Mouse (Mus musculus) ES-CJ7 (cell line): ENCODE measurements around the gene Dlat.

Experiments
- DNase-seq: peaks from one replicate; pipeline ENCODE4 v3.0.0; 2011; ENCODE audit warnings: low read depth, low spot score

Dlat gene

DNA sequence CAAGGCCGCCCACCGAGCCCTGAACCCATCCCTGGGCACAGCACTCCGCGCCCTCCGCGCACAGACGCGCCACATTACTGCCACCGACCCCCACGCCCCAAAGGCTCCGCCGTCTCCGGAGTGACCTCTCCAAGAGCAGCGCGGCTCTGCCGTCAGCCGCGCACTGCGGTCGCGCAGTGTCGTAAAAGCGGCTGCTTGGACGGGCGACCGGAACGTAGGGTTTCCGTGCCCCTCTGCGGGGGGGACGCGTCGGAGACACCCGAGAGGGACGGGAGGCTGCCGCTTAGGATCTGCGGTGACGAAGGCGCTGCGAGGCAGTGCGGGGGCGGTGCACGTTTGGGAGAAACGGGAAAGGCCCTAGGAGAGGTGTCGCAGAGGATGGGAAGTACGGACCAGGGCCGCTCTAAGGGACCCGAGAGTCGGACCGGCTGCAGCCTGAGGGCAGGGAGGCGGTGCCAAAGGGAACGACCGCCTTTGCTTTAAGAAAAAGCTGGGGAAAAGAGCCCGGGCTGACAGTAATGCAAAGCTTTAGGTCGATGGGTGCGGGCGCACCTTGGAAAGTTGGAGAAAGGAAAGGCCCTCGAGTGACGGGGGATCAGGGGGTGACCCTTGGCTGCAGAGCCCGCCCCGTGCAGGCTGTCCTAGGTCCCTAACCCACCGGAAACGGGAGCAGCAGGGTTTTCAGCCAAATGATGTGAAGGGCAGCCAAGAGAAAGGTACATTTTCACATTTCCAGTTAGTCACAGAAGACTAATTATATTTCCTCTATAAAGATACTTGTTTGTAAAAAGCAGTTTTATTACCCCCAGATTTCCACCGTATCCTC is at the start of gene Dlat:
Gene Dlat (minus strand): TSS at position 389 of the 826 bp plus-strand sequence.
- DNase-seq: peak; percentile 92

DNA sequence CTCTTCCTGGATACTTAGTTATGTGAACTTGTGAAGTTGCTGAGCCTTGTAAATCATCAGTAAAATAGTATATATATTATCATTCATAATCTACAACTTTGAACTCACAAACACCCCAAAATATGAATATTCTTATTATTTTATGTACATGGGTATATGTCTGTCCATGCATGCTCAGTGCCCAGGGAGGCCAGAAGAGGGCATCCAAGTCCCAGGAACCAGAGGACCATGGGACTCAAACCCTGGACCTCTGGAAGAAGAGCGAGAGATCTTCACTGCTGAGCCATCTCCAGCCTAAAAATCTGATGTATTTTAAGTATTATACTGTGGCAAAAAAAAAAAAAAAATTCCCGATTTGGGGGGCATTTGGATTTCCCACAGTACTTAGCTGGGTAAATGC is 49.5 kb upstream of the Dlat start:
- DNase-seq: peak; percentile 30

DNA sequence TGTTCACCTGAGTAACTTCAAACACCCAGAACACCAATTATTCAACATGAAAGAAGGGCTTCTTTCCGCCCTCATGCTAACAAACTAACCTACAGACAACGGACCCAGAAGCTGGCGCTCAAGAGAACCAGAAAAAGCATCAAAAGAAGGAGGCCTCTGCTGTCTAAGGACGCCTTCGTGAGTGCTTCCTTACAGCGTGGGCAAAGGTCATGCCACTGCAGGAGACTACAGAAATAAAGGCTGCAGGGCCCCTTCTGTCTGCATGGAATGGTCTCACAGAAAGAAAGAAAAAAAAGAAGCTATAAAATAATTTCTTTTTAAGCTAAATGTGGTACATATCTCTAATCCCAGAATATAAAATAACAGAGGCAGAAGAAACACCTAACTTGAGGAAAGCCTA is 45.3 kb upstream of the Dlat start:
- no peak for DNase-seq

DNA sequence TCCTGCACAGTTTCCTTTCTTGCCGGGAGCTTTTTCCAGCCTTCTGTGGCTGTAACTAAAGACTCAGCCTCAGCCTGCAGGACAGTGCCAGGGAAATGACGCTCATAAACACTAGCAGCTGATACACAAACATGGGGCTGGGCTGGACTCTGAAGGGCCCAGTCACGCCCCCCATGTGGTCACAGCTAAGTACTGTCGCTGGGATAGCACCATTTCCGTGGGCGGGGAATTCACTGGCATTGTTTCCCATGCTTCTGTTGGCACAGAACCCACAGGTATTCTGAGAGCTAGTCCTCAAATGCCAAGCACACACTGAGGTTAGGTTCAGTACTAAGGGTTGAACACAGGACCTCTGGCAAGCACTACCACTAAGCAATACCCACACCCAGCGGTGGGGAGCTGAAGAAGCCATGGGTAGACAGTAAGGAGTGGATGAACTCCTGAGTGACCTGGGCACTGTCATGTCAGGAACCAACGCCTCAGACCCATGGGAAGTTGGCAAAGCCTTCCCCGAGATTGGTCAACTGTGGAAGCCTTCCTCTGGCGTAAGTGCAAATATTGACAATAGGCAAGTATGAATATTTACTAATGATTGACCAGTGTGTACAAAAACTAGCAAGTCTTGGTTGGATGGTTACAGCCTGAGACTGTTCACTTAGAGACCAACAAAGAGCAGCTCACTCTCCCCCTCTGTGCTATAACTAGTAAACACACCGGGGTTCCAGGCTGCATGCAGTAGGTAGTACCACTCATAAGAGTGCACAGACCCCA is 41.5 kb upstream of the Dlat start:
- no peak for DNase-seq

DNA sequence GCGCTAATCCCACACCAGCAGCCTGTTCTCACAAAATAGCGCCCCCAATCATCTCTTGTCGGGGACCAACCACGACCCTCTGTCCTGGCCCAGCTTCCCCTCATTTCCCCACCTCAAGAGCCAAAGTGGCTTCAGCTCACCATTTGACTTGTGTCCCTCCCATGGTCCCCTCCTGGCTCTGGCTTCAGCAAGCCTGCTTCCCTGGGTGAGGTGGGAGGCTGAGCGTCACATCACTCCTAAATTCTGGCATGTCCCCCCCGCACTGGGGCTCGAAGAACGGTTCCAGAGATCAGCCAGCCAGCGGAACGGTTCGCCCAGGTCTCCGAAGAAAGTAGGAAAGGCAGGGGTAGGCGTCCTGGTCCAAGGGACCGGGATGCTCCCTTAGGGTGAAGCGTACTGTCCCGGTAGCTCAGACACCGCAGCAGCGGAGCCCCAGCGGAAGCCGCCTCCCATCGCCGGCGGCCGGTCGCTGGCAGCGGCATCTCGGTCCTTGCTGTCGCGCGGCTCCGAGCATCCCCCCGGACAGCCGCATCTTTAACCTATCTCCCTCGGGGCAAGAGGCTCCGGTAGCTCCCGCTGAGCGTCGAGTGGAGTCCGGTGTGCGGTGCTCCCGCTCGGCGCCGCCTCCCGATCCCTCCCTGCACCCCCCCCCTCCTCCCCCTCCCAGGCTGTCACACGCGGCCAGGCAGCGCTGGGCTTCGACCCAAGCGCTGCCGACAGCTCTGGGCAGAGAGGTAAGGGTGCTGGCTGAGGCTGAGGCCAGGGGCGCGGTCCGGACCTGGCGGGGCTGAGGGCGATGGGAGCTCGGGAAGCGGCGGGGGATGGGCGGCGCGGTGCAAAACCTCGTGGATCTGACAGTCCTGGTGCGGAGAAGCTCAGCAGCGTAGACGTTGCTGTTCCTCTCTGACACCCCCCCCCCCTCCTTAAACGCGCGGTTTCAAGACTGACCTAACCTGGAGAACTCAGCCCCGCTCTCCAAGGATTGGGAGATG is 39.1 kb upstream of the Dlat start:
- DNase-seq: peak; percentile 10

DNA sequence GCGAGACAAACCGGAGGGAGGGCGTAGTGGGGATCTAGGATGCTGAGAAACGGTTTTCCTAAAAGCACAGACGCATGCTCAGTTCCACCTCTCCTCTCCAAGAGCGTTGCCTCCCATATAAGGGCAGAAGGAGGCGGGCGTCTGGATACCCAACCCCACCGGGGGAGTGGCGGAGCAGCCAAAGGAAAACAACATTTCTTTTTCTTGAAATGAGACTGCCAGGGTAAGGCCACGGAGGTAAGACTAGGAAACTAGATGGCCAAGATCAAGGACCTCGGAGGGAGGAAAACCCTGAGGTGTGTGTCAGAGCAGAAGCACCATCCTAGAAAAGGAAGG is 38.1 kb upstream of the Dlat start:
- DNase-seq: peak; percentile 89

DNA sequence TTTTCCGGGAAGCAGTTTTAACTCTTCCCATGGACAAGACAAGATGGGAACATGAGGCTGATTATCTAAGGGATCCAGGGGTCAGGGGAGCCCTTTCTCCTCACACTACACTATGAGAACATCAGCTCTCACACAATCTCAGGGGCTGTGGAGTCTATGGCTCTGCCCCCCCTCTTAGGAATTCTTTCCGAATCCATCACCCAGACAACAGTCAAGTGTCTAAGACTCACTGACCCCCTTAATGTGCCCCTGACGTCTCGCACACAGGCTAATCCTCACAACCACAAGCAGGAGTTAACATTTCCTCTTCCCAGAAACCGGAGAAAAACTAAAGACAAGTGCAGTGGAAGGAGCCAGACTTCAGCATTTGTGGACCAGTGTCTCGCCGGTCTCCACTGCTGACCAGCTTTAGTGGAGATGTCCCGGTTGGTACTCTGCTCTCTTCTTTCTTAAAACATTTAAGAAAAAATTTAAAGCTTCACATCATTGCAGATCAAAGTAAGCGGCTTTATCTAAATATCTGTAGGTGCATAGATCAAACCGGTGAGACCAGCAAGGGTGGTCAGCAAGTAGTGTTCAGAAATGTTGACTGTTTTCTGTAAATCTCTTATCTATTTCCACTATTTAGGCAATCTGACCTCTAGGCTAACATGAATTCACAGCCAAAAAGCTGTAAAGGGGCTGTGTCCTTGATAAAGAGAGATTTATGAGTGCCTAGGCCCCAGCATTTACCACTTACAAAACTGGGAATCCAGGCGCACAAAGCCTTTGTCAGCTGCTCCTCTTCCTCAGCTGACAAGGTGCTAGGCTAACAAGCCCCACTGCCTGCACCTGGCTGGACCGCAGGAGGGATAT is 37.5 kb upstream of the Dlat start:
- DNase-seq: no peak

DNA sequence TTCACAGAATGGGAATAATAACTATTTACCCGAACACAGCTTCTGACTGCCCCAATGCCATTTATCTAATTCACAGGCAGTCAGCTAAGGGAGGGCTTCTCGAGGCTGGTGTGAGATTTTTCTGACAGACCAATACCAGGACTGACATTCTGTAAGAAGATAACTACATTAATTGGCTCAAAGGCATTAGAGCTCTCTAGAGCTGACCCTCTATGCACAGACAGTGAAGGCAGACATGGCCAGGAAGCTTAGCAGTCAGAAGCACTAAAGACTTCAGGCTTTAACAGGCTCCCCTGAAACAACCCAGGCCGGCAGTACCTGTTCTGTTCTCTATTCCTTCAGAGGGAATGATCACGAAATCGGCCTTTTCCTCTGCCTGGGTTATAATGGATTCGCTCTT is 35.6 kb upstream of the Dlat start:
- no peak for DNase-seq

DNA sequence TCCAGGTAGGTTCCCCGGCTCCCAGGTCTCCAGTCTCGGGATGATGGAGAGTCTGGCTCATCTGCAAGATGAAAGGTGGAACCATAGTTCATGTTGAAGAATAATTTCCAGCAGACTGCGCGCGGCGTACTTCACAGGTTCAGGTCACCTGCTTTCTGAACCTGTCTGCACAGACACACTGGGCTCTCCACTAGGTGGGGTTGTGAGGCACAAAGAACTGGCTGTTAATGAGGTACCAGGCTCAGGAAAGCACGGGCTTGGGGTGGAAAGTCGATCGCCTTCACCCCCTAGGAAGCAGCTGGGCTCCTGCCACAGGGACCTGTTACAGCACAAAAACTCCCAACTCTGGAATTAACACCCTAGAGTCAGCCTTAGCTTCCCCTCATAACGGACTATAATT is 34.1 kb upstream of the Dlat start:
- DNase-seq: peak; percentile 81

DNA sequence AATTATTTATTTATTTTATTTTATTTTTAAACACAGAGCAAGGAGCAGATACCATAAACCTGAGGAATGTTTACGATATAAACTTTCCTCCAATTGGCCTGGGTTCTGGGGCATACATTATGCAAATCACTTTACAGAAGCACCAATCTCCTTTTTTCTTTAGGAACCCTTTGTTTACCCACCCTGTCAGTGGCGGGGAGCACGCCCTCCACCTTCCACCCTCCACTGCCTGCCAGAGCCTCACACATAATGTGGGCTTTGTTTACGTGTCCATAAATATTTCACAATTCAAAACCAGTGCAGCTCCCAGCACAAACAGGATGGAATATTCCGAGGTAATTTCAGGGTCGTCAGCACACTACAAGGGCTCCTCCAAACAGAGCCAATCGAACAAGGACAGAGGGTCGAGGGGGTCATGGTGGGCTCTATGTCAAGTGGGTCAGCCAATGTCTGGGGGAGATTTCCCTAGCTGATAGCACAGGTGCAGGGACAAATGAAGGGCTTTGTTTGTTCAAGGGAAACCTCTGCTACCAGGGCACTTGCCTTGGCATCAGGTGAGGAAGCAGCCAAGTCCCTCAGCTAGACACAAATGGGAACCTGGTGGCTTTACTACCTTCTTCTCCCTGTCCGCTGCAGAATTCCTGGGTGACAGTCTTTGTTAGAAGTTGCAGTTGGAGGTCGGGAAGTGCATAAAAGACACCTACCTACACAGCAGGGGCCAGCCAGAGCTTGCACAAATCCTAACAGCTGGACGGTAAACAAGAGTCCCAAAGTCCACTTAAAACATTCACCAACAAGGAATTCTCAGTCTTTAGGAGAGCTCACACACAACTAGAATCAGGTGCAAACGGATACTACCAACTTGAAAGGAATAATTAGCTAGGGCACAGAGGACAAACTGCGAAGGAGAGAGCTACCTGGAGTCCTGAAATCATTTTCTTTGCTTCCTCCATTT is 33.3 kb upstream of the Dlat start:
- DNase-seq: peak; percentile 23

DNA sequence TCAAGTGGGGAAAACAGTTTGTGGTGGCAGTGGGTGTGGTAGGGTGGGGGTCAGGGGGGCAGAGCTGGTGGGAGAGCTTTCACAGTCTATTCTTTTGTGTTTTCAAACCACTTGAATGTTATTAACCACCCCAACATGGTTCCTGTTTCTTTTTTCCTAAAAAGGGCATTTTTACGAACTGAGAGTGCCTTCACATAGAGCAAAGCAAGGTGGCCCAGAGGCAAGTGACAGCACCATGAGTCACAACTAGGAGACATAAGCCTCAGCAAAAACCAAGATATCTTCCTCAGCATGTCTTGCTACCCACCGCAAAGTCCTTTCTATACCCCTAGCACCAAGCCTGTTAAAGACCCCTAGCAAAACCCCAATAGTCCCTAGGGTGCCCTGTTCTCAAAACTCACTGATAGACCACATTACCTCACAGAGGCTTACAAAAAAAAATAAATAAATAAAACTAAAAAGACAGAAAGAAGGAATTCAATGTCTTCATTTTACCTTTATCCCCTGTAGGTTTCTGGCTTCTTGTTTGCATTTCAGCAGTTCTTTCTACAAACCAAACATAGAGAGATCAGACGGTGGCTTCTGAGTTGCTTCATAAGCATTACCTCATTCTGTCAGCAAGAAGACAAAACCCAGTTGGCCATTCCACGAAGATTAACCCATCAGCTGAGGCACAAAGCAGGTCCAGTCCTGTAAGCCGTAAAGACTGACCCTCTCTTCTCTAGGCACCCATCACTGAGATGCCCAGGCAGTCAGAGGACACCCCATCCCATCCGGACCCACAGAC is 27.5 kb upstream of the Dlat start:
- DNase-seq: no peak

DNA sequence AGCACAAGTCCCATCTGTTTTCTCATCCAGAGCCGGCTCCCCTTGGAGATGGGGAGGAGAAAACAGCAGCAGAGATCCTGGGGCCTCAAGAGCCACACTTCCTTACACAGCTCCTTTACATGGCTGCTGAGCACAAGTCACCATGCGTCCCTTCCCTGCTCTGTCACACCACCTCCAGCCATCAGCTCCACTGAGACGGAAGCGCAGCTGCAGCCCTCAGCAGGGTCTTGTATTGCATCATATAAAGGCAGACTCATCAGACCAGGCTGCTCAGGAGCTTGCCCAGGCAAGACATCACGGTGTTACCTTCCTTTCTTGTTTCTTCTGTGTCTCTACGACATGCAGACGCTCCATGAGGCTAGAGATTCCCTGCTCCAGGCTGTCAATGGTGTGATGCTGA is 22.1 kb upstream of the Dlat start:
- DNase-seq: no peak

DNA sequence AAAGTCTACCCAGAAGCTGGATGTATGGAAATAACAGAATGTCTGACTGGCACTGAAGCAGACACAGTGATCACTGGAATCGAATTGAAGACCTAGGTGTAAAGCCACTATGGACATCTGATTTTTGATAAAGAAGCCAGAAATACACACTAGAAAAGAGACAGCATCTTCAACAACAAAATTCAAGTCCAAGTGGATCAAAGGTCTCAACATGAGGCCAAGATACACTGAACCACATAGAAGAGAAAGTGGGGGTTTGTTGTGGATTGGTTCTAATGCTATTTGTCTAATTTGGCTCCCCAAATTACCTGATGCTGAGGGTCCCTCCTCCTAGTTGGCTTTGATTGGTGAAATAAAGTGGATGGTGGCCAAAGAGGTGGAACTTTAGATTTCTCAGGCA is 19.8 kb upstream of the Dlat start:
- DNase-seq: no peak

DNA sequence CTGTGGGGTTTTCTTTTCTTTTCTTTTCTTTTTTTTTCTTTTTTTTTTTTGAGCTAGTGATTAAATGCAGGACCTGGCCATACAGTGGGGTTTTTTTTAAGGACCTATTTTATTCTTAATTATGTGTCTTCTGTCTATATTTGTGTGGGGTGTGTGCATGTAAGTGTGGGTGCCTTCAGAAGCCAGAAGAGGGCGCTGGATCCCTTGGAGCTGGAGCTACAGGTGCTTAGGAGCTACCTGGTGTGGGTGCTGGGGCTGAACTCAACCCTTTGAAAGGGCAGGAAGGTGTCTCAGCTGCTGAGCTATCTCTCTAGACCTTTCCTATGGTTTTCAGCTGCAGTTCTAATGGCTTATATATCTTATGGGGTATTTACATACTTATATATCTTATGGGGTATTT is 15.2 kb upstream of the Dlat start:
- peak; percentile 67 for DNase-seq

DNA sequence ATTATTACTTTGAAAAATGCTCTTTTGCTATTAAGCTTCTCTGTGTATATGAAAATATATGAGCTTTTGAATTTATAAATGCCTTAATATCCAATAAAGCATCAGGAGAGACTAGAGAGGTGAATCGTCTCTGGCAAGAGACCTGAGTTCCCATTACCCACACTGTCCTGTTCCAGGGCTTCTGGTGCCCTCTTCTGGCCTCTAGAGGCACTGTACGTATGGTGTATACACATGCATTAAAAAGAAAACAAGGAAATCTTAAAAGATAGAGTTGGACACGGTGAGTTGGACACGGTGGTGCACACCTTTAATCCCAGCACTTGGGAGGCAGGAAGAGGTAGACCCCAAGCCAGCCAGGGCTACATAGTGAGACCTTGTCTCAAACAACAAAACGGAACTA is 11.1 kb upstream of the Dlat start:
- DNase-seq: peak; percentile 78

DNA sequence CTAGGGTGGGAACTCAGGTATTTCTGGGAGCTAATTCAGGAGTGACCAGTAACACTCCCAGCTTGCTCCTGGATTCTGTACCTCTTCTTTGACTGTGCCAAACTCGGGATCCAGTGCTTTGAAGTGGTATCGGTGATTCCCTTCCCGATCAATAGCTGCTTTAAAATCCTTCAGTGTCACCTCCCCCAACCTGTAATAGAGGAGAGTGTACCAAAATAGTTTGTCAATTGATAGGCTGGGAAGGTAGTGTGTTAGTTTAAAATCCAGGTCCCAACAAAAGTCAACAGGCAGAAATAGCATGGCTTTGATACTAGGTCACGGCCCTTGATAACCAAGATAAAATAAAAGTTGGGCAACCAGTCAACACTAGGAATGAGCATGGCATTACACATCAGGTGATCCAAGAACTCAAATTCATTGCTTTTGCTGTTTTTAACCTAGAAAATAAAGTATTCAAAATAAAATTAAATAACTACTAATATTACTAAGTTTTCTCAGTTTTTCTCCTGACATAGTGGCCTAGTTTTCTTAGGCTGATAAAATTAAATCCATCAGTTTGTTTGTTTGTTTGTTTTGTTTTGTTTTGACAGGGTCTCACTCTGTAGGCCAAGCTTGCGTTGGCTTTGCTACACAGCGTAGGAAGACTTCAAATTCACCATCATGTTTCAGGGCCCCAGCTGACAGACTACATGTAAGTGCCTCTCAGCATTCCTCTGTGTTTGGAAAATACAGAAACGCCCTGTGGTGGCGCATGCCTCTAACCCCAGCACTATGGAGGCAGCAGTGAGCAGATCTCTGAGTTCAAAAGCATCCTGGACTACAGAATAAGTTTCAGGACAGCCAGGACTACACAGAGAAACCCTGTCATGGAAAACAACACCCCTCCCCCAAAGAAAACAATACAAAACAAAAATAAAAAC is 8.3 kb upstream of the Dlat start:
- DNase-seq: no peak

DNA sequence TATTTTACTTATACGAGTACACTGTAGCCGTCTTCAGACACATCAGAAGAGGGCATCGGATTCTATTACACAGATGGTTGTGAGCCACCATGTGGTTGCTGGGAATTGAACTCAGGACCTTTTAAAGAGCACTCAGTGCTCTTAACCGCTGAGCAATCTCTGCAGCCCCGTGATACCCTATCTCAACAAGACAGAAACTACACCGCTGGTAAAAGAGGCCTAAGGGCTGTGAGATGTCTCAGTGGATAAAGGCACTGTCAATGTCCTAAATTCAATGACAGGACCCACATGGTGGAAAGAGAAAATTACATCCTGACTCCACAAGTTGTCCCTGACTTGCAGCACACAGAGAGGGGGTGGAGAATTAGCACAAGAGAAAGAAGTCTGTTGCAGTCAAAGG is 6.9 kb upstream of the Dlat start:
- no peak for DNase-seq

DNA sequence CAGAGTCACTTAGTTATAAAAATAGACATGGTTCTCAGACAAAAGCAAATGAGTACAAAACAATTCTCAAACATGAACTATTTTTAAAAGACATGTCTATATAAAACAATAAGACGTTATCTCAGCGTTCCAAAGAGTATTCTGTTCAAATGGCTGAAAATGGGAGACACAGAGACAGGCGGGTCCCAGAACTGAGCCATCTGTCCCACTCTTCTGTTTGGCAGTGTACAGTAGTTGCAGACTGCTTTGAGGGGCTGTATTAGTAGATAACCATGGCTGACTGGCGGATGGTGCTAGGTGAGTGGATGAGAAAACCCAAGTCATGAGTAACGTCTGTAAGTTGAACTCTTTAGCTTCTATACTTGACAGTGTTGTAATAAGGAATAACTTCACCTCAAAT is 5.2 kb upstream of the Dlat start:
- no peak for DNase-seq
